Mouse (Mus musculus): ENCODE data around the gene Gm10188.
A peak's percentile ranks its signal among the peaks of the same experiment; 100 is the strongest.

The Gm10188 gene

DNA sequence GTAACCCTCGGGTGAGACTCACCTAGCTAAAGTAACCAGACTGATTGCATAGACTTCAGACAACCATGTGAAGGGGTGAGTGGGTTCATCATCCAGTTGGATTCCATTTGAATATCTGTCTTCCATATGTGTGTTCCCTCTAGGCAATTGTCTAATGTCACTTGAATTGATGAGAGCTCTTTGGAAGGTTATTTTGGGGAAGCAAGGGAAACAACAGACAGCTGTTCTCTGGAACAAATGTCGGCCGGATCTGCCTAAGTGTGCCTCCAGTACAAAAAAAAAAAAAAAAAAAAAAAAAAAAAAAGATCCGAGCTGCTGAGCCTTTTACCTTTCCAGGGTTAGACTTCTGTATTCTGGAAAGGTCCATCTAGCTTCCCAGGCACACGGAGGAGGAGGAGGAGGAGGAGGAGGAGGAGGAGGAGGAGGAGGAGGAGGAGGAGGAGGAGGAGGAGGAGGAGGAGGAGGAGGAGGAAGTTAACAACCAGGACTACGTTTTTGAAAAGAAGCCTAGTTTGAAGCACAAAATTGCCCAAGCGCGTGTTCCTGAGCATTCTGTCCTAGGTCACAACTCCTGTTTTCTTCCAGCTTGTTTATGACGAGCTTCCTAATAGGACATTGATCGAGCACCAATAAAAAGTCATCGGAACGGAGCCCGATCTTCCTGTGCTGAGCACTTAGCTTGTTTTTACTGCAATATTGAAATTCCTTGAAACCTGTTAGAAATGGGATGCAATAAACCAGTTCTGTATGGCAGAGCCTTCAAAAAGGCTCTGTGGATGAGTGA is 3.1 kb downstream of the Gm10188 start:
- DNase-seq (ENCODE audit: low spot score in 2 of 2), result no peak

DNA sequence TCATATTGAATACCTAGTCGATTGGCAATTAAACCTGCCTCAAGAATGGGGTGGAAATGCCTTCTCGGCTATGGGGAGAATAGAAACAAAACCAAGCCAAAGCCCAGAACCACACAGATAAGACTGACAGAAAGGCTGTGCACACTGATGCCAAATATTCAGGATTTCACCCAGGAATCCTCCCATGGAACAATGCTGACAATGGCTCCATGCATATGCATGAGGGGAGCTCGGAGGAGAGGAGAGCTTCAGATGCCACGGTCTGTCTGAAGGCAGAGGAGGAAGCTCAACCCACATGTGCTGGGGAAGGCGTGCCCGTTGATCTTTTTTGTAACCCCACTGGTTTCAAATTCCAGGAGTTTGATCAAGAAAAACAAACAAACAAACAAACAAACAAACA is 7.4 kb downstream of the Gm10188 start:
- DNase-seq (ENCODE audit: low spot score in 2 of 2), result no peak

DNA sequence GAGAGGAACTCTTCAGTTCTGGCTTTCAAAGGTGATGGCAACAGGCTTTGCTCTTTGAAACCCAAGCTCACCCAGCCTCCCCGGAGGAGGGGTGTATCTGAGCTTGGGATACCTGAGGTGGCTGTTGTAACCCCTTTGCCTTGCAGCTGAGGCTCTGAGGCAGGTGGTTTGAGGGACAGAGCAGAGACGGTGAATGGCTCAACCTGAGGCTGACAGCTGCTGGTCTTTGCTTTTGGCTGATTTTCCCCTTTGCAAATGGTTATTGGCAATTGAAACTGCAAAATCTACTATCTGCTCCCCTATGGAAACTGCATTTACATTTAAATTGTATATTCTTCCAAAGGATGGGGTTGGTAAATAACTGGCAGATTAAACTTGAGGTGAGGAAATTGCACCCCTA is 7.9 kb downstream of the Gm10188 start:
- no peak for DNase-seq (ENCODE audit: low spot score in 2 of 2)

DNA sequence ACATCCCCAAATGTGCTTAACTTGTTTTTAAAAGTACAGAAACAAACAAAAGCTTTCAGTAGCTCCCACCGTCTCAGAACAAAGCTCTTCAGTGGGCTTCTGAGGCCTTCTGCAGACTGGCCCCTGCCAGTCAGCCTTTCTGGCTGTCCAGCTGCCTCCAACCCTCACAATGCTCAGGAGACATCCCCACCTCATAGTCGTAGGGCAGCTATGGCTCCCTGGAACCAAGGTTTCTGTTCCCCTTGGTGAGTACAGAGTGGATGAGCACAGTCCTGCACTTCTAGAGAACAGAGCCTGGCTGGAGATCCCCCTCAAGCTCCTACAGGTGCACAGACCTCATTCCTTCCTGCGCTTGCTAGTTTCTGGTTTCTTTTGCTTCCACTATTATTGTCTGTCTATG is 13.3 kb downstream of the Gm10188 start:
- no peak for DNase-seq (ENCODE audit: low spot score in 2 of 2)

DNA sequence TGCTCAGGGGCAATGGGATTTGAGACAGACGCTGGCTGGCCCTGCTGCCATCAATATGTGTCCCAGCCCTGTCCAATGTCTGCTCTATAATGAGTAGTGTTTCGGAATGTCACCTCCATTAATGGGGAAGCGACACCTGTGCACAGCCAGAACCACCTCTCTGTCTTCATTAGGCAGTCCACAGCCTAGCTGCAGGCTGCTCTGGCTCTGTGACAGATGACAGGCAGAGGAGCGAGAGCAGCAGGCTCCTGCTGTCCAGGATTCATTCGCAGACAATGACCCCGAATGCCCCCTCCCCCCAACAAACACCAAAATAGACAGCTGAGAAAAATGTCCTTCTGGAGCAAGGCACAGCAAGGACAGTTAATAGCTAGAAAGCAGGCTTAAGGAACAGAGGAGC is 16.5 kb downstream of the Gm10188 start:
- DNase-seq (ENCODE audit: low spot score in 2 of 2), result no peak

DNA sequence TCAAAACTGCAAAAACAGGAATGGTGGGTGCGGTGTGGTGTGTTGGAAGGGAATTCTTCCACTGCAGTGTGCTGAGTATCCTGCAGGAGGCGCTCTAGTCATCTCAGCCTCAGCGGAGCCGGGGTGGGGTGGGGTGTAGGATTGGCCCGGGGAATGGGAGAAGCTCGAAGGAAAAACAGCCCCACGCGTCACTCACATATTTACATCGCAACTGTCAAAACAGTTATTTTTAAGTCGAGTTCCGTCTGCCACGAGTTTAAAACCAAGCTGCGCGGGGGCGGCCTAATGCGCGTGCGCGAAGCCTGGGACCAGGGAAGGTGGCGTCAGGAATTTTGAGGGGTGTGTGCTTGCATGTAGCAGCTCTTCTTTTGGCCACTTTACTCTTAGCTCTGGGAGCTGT is 17.3 kb downstream of the Gm10188 start:
- DNase-seq (ENCODE audit: low spot score in 2 of 2), result peak in 1 of 2 experiments; percentile 41

DNA sequence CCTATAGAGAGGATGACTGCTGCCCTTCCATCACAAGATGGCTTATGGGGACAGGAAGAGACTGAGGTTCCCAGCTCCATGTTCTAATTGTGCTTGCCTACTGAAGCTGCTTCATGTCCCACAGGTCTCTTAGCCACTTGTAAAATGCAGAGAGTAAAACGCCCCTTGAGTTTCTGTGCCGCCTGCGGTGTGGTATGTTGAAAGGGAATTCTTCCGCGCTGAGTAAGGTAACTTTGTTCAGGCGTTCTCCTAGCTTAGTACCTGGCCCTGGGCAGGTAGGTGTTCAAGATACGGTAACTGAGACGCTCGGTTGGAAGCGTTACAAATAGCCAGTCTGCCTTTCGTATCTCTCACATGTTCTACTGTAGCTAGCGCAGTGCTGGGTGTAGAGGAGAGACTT is 17.9 kb downstream of the Gm10188 start:
- no peak for DNase-seq (ENCODE audit: low spot score in 2 of 2)

DNA sequence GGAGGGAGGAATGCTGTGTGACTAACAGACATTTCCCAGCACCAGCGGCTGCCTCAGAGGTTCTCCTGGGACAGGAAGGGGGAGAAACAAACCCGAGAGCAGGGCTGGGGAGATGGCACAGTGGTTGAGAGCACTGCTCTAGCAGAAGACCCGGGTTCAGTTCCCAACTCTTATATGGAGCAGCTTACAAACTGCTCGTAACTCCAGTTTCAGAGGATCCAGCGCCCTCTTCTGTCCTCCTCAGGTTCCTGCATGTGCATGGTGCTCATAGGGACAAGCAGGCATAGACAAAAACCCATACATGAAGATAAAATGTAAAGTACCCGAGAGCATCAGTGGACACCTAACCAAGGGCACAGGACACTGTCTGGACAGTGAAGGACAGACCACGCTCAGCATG is 18.6 kb downstream of the Gm10188 start:
- no peak for DNase-seq (ENCODE audit: low spot score in 2 of 2)

DNA sequence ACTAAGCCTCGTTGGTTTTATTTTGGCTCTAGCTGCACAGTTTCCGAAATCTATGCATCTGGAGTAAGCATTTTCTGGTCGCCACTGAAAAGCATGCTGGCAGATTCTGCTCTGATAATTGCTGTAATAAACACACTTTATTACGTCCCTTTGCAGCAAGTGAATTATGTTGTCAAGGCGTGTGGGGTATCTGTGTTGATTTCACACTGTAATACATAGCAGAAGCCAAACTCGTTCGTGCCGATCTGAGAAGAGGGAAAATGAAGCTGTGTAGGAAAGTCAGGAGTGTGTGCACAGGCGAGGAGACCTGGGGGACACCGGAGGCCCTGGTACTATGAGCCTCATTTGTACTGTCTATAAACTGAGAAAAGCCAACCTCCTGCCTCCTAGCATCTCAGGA is 20.2 kb downstream of the Gm10188 start:
- DNase-seq (ENCODE audit: low spot score in 2 of 2), result no peak

DNA sequence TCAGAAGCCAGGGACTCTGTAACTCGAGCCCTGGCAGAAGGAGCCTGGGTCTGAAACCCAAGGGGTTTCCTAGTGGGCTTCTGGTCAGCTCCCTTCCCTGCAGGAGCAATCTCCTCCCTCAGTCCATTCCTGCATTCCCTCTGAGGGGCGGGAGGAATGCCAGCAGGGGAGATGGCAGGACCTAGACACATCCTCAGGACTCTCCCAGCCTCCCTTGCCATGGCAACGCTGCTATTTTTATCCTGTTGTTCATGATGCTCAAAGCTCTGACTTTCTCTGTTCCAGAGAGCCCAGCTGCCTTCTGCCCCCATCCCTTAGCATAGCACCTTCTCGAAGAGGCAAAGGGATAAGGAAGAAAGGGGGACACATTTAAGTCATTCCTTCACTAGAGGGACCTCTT is 21.4 kb downstream of the Gm10188 start:
- DNase-seq (ENCODE audit: low spot score in 2 of 2), result no peak

DNA sequence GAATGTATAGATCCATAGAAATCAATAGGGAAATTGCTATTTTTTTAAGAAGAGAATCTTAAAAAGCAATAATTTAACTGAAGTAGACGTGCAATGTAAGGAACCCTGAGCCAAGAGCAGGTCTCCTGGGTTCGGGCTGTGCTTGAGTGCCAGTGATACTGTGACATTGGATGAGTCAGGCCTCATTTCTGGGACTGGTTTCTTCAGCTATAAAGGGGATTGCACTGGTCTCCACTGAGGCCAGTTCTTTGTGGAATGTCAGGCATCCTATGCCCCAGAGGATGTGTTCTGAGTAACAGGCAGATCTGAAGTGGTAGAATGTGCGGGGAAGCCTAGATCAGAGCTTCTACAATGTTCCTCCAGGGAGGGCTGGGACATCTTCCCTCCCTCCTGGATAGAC is 22.7 kb downstream of the Gm10188 start:
- DNase-seq (ENCODE audit: low spot score in 2 of 2), result no peak

DNA sequence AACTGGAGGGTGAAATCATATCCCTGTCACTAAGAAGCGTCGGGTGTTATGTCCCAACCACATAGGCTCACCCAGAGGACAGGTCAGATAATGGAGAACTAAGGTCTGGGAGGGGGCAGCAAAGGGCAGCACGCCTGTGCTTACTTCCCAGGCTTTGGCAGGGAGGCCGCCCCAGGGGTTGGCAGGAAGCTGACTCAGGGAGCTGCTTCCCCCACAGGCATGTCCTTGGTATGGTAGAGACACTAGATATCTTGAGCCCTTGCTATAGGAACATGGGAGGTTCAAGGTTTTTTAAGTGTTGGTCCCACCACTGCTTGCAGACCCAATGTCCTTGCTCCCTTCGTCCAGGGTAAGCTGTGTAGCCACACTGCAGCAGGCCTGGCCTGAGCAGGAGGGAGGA is 23.6 kb downstream of the Gm10188 start:
- no peak for DNase-seq (ENCODE audit: low spot score in 2 of 2)

DNA sequence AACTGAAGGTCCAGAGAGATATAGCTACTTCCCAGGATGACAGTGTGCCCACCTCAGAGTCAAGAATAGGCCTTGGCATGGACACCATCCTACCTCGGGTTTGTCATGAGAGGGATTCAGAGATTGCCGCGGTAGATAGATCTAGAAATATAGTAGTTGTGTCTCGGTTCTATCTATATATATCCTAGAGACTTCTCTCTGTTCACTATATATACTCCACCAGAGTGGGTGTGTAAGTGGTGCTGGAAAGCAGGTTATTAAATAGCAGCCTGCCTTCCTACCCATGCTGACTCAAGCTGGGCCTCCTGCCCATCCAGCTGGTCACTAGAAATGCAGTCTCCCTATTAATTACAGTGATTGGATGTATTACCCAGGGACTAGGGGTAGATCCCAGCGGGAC is 26.8 kb downstream of the Gm10188 start:
- DNase-seq (ENCODE audit: low spot score in 2 of 2), result no peak

DNA sequence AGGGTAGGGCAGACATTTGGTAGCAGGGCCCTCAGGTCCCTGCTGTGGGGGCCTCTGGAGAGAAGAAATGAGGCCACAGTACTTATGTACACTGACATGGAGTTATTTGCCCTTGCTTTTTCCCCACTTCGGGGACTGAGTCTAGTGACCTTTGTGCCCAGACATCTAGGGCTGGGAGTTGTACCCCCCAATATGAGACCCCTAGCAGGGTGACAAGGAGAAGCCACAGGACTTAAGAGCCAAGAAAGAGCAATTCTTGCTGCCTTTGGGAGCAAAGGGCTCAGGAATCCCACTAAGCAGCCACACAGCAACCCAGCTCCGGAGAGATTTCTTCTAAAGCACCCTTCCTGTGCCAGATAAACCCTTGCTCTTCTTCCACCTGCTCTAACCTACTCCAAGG is 27.6 kb downstream of the Gm10188 start:
- no peak for DNase-seq (ENCODE audit: low spot score in 2 of 2)

DNA sequence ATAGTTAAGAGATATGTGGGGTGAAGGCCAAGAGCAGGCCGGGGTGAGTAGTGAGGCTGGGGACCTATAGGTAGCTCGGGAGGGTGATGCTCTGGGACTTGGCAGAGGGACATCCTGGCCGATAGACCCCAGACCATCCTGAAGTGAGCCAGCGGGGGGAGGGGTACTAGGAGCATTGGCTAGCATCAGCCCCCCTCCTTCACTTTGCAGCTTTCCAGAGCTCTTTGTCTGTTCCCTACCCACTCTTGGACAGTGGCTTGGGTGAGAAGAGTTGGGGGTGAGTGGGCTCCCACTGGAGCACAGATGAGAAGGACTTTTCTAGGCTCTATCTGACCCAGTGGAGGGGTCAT is 28.1 kb downstream of the Gm10188 start:
- DNase-seq (ENCODE audit: low spot score in 2 of 2), result no peak

DNA sequence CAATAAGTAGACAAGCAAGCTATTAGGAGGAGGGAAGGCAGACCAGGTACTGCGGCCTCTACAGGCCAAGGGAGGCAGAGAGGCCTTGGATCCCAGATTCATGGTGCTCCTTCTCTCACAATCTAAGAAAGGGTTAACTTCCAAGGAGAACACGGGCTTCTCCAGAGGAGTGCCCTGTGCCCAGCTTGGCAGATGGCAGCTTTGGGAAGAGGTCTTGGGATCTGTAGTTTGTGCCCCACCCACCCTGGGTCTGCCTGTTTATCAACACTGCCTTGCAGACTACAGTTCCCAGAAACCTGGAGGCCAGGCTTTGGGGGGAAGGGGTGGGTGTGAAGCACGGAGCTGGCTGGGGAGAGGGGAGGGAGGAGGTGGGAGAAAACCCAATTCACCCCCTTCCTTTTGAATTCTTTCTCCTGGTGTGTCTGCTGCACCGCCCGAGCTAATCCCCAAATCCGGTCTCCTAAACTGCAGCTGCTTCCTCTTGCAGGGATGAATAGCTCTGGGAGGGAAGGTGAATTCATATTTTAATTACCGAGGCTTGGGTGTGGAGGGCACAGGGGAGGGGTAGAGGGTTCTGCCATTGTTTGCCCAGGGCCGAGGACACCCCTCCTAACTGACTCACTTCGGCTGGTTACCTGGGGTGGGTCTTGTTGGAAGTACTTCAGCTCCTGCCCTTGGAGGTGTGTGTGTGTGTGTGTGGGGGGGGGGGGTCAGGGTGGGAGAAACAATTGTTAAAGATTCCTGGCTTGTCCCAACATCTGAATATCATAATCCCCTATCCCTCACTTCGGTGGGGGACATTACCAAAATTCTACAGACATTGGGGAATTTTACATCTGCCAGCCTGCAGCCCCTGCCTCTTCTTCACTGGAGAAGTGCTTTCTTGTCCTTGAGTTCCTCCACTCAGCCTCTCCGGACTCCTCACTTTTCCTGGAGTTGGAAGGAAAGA is 28.7 kb downstream of the Gm10188 start:
- DNase-seq (ENCODE audit: low spot score in 2 of 2), result no peak

DNA sequence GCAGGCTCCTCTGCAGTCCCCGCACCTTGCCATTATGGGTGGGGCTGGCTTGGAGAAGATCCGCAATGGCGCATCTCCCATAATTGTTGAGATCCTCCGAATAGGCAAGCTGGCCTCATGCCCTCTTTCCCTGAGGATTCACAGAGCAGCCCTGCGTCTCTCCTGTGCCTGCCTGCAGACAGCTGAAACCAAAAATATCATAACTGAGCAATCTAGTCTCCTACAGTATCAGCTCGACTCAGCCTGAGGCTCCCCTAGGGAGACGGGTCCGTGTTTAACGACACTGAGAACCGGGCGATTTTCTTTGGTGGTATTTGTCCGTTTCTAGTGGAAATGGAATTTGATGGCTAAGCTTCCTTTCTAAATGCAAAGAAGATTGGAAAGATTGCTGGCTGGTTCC is 29.6 kb downstream of the Gm10188 start:
- no peak for DNase-seq (ENCODE audit: low spot score in 2 of 2)

DNA sequence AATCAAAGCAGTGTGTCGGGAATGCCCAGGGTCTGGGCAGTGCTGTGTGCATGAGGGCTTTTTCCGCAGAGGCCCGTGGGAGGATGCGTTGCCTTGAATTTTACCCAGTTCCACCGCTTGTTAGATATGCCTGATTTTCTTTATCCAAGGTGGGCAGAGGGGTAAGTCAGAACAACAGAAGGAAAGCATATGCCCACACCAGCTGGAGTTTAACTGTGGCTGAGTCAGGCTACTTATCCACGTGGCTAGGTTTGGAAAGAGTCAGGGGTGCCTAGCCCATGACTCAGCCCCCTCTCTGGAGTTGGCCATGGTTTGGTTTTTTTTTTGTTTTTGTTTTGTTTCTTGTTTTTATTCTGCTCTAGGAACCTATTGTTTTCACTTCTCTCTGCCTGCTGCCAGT is 30.3 kb downstream of the Gm10188 start:
- DNase-seq (ENCODE audit: low spot score in 2 of 2), result no peak

DNA sequence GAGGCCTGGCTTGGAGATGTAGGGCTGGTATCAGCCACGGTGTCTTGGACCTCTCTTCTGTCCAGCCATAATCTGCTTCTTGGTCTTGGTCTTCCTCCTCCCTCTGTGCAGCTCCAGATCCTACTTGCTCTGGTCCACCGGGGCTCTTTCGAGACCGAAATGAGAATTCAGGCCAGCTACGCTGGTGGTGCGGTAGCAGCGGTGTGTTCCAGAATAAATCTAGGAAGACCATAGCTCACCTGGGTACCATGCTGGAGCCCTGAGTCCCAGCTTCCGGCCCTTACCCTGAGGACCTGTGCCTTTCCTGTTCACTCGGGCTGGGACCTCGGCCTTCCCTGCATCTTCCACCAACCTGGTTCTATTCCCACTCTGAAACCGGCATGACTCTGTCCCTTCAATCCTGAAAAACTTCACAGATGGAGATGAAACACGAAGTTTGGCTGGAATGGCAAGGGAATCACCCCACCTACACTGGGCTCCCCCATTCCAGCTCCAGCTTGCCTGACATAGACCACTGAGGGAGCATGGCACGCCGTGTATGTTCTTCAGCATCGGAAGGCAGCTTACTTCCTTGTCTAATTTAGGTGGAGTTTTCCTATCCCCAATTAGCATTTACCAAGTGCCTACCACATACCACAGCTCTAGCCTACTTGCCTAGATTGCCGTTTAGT is 31.0 kb downstream of the Gm10188 start:
- DNase-seq (ENCODE audit: low spot score in 2 of 2), result no peak

DNA sequence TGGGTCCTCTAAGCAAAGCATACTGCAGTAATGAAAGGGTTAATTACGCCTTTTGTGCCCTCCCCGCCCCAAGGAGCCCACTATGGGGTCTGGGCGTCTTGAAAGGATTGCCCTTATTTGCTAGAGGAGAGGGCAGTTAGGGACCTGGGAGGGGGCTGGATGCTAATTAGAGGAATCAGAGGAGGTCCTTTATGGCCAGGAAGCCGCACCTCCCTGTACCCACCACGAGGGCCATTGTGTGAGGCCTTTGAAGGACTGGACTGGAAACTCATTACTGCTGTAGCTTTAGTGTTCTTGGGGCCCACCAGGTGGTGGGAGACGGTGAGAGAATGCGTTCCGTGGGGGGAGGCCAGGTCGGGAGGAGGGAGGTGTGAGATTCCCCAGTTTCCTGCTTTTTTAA is 31.9 kb downstream of the Gm10188 start:
- DNase-seq (ENCODE audit: low spot score in 2 of 2), result no peak

DNA sequence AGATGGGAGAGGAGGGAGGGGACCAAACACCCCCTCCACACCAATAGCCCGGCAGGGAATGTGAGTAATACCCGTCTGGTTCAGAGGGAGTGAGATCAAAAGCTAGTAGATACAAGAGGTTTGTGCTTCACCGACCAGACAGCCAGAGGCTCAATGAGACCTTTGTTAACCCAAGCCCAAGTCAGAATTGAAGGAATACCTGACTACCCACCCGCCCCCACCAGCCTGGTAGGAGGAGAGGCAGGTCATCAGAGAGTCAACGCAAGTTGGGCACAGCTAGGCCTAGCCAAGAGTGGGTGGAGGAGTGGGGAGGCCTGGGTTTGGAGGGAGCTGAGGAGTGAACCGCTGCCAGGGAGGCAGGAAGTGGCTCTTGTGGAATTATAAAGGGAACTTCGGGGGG is 33.2 kb downstream of the Gm10188 start:
- DNase-seq (ENCODE audit: low spot score in 2 of 2), result no peak

DNA sequence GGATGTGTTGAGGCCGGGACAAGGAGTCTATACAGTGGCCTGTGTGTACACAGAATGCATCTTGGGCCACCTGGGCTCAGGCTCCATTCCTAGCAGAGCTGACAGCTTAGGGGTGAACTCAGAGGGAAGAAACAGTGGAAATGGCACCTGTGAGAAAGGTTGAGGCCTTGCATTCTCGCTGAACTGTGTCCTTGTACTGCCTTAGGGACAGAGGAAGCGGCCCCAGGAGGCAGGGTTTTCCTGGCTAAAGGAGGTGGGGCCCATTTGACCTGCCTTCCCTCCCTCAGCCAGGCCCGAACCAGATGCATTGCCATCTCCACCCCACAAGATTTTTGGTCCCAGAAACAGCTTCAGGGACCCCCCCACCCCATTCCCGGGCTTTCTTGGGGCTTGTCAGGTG is 33.9 kb downstream of the Gm10188 start:
- no peak for DNase-seq (ENCODE audit: low spot score in 2 of 2)

DNA sequence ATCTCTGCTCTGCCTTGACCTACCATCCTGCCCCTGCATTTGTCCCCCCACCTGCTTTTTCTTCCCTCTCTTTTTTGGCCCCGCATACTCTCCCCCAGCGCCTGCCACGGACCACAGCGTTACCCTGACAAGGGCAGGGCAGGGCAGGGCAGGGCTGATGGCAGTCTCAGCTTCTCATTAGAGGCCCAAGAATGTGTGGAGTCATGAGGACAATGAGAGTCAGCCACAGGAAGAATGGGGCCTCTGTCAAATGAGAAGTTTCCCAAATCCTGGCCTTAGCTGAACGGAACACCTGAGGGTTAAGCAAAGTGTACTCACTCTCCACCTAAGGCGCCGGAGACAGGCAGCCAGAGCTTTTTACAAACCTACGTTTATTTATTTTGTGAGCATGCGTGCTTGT is 34.5 kb downstream of the Gm10188 start:
- no peak for DNase-seq (ENCODE audit: low spot score in 2 of 2)
